Mouse (Mus musculus) heart, adult 18-20 months (tissue): Measurements from ENCODE around the gene Rreb1. TPM values are rescaled to one million over a fixed set of nuclear protein-coding genes. Genes with fewer than 3 reads are reported as not detected.
"Not testable (repeated sequence)": the region's sequence is repeated elsewhere in the genome, so short reads cannot be mapped to it uniquely, and the experiment has no call there.

ENCODE experiments used
- DNase-seq, 2 experiments: peaks; one replicate each; pipeline ENCODE4 v3.0.0; 2021 to 2022; ENCODE audit warnings: mixed read lengths in 1 of 2
- total RNA-seq, 2 experiments: library from RNA; stranded (reverse); gene quantifications; 2 replicates each; pipeline ENCODE4 v1.2.3; 2021

Gene Rreb1
- total RNA-seq, 2 experiments from 2014 or later, result 34.0 to 34.4 TPM

DNA sequence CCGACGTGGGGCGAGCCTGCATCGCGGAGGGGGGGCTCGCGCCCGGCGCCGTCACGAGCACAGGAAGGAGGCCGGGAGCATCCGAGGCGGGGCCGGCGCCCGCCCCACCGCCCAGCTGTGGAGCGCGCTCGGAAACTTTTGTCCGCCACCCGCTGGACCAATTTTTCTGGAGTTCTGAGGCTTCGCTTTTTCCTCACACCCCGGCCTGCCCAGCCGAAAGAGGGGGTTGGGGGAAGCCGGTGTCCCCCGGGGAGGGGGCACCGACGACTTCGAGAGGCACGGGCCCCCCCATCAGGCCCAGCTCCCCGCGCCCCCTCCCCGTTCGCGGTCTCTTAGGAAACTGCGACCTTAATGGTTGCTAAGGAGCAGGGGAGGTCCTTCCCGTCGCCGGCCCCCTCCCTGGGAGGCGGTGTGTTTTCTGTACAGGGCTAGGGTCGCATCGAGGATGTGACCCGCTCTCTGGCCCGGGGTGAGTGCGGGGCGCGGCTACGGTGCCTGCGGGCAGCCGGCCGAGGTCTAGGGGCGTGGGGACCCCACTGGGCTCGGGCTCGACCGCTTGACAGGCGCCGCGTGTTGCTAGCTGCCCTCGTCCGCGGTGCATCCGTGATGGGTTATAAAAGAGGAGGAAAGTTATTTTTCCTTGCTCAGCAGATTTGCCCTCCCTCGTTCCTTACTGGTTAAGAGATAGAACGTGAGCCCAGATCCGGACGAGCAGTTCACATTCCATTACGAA, 49.2 kb downstream of the Rreb1 start:
- DNase-seq, result peak; percentile 79 to 84

DNA sequence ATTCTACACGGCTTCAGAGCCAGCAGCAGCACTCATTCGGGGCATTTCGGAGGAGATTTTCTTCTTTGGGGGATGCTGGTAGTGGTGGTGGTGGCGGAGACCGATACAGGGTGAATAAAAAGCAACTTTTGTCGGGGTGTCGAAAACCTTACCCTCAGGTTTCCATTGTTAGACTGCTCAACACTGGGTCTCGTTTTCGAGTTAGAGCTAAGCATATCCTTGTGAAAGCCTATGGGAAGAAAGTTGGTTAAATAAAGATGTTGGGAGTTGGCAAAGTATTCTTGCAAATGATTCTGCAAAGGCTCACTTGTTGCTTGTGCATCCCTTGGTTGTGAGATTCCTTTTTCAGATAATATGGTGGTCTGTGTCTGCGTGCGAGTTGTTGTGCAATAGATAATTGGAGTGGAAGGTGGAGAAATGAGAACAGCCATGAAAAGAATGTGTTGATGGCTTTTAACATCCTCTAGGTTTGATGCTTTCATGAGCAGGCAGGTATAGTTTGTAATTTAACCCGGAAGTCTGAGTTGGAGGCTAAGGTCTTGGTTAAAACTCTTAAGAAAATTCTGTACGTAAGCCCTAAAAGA, 49.9 kb downstream of the Rreb1 start:
- DNase-seq, result no peak

DNA sequence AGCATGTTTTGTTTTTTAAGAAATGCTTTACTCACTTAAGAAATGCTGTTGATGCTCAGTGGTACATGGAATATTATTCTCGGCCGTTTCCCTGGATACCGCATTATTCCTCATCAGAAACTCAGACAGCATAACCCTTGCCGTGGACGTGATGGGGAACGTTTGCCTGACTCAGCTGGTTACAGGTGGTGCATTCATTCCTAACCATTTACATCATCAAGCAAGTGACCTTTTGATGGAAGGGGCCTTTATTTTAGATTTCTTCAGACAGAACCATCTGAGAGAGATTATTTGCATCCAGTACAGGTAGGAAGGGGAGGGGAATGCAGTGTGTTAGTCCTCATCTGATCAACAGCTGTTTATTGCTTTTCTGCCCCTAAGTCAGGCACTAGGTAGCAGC, 50.7 kb downstream of the Rreb1 start:
- DNase-seq, result no peak

DNA sequence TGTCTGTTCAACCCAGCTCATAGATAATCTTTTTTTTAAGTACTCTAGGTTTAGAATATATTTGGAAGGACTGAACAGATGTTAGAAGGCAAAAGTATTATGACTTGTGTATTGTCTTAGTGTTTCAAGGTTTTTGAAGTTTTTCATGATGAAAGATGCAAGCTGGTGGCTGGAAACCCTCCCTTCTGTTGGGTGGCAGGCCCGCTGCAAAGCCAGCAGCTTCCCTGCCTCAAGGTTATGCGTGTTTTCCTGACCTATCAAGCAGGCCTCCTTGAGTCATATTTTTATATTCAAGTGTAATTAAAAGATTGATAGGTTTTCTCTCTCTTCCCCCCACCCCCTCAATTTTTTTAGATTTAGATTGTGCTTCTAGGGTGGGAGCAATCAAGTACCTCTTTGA, 52.1 kb downstream of the Rreb1 start:
- no peak for DNase-seq

DNA sequence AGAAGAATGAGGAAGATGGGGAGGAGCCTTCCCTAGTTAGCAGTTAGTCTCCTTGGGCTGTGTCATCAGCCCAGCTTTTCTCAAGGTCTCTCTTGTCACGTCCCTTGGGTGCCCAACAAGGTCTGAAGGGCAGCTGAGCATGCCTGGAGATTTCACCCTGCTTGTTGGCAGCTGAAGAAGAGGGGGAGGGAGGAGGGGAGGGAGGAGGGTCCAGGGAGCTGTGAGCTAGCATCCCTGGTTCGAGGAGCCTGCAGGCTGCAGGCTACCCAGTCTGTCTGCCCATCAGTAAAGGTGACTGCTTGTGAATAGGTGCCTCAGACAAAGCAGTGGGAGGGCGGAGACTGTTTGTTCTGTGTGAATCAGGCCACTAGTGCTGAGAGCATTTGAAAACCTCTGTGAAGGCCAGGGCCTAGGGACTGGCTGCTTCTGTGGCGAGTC, 52.7 kb downstream of the Rreb1 start:
- no peak for DNase-seq

DNA sequence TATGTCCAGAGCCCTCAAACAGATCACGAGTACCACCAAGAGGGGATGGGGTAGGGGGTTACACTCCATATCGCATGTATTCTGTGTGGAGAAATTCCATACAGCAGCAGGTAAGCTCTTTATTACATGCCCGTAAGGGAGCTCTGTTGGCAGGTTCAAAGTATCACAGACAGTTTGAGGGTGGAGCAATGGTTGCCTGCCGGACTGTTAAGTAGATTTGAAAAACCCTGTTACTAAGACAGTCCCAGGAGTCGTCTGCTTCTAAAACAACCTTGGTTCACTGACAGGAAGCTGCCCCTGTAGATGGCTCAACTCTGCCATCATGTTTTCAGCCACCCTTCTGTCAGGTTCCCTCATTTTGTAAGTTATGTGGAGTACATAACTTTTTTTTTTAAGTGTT, 54.3 kb downstream of the Rreb1 start:
- no peak for DNase-seq

DNA sequence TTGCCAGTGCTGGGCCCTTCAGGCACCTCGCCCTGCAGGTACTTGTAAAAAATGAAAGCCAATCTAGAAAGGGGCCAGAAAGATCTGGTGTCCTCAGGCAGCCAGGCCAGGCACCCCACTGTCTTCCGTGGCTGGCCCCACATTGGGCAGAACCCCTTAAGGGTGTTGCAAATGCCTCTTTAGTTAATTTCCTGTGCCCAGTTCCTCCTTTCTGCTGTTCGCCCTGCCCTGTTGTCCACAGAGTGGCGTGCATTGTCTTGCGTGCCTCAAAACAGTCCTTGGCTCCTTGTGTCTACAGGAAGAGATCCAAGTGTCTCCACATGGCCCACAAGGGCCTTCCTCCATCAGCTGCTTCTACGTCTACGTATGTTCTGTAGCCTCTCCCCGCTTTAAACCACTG, 55.3 kb downstream of the Rreb1 start:
- DNase-seq, result peak; percentile 51 to 71

DNA sequence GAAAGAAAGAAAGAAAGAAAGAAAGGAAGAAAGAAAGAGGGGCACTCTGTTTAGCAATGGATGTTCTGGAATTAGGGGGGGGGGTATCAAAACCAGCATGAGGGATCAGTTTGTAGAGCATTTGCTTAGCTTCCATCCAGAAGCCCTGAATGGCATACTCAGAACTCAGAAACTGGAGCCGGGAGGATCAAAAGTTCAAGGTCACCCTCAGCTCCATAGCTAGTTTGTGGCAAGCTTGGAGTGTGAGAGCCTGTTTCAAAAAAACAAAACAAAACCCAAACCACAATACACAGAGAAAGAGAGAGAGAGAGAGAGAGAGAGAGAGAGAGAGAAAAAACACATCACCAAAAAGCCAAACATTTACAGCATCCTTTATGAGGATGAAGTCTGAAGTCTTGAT, 57.1 kb downstream of the Rreb1 start:
- DNase-seq, result no peak

DNA sequence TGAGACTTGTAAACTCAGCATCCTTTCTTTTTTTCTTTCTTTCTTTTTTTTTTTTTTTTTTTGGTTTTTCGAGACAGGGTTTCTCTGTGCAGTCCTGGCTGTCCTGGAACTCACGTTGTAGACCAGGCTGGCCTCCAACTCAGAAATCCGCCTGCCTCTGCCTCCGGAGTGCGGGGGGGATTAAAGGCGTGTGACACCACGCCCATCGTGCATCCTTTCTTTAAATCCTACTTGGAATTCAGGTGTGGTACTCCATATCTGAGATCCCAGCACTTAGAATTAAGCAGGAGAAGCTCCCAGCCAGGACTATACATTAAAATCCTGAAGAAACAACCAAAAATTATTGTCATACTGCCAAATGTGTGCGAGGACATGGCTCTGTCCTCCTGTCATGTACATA, 57.6 kb downstream of the Rreb1 start:
- not testable (repeated sequence) for DNase-seq

DNA sequence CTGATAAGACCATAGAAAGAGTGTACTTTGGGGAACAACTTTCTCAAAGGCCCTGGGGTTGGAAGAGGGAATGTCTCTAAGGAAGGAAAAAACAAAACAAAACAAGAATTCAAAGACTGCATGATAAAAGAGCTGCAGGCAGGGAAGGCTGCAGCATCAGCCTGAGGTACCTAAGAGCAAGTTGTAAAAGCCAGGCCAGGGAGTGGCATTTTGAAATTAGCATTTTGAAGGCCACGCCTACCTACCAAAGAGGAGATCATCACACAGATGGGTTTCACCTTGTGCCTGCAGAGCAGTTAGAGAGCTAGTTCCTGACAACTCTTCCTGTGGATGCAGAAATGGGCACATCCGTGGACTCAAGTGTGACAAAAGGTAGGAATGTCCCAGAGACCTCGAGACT, 59.2 kb downstream of the Rreb1 start:
- no peak for DNase-seq

DNA sequence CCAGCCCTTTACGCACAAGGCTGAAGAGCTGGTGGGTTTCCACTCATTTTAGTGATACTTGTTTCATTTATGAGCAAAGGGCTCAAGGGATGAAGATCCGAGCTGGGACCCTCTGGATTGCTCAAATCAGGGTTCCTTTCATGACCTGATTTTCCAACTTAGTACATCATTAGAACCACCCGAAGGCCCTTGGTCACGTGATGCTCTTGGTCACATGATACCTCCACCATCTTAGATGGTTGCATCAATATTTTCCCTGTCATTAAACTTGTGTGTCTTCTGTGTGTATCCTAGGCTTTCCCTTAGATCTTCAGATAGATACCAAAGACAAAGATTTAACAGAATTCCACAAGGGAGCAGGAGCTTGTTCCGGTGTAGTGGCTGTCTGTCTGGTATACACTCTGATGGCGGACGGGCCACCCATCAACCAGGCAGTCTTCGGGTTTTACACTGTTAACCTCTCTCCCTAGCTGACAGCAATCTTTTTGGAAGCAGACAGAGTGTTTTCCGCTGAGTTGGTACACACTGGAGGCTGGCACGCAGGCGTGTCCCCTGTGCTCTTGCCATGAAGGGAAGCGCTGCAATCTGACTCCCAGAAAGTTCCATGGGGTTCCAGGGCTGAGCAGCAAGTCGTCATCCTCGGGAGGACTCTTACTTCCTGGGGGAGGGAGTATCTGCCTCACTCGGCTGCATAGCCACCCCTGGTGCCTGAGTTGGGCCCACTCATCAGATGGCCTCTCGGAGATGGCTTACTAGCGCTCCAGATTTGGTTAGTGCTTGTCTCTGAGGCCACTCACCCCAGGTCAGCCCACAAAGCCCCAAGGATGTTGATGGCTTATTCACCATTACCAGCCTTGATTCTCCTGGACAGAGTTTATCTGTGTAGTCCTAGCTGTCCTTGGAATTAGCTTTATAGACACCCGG, 60.3 kb downstream of the Rreb1 start:
- no peak for DNase-seq

DNA sequence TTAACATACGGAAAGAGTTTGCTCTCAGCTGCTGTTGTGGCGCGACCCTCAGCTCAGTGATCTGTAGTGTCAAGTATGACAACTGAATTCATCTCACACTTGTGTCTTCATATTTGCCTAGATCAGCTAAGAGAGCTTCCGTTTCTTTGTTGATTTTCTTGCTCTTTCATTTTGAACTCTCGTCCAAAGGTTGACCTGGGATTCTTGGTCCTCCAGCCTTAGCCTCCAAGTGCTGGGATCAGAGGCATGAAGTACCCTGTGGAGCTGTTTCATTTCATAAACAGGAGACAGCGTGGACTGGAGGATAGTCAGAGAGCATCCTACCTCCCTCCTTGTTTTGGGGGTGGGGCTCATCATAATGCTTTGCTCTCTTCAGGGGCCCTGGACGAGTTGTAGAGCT, 65.0 kb downstream of the Rreb1 start:
- DNase-seq, result no peak

DNA sequence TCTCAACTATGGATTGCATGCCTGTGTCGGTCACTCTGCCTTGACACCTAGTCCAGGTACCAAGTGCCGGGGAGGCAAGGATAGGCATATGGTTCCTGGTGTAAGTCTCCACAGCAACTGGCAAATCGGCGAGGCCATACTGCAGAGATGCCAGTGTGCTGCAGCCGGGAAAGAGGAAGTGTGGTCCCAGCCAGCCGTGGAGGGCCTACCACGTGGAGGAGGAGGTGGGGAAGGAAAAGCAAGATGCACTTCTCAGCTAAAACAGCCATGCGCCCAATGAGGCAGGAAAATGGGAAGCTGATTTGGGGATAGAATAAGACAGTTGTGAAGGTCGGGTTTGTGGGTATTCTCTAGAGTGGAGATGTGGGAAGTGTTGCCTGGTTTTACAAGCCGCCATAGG, 65.6 kb downstream of the Rreb1 start:
- DNase-seq, result peak in 1 of 2 experiments; percentile 72

DNA sequence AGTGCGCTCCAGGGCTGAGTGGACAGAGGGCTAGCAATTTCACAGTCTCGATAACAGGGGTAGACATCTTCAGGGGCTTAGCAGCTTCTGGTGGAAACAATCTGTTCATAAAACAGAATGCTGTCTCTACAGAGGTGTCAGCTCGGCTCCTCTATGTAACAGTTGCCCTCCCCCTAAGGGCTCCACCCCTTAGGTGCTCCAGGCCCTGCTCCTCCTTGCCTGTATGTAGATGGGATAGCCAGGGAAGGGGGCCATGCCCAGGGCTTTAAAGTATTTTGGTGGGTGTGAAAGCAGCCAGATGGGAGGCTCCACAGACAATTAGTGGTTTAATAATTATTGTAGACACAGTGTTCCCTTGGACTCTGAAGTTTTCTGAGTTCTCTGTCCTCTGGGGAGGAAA, 67.0 kb downstream of the Rreb1 start:
- DNase-seq, result no peak

DNA sequence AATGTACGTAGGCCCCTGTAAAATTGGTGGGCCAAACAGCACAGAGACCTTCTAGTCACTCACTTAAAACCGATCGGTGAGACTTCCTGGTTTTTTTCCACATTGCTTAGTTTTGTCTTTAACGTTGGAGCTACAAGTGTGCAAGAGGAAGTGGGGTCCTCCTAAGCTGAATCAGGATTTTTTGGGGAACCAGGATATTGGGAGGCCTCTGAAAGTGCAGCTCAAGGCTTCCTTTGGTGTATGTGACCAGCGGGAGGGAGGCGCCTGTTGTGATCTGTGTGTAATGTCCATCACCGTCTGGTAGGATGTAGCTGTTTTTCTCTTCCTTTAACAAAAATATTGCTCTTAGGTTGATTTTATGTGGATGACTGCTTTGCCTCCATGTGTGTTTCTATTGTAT, 67.4 kb downstream of the Rreb1 start:
- DNase-seq, result peak in 1 of 2 experiments; percentile 55

DNA sequence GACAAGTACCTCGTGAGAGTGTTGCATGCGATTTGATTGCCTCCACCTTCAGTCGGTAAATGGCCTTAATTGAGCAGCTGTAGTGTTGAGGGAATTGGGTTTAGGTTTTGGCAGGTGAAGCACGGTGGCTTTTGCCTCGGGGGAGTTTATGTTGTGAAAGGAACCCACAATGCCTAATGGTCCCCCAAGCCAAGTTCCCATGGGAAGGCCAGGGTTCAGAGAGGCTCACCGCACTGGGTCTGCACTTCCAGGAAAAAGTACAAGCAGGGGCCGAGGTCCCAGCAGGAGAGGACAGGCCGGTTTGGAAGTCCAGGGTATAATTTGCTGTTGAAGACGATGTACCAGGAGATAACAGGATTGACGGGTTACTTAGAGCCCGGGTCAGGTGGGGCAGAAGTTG, 68.3 kb downstream of the Rreb1 start:
- no peak for DNase-seq

DNA sequence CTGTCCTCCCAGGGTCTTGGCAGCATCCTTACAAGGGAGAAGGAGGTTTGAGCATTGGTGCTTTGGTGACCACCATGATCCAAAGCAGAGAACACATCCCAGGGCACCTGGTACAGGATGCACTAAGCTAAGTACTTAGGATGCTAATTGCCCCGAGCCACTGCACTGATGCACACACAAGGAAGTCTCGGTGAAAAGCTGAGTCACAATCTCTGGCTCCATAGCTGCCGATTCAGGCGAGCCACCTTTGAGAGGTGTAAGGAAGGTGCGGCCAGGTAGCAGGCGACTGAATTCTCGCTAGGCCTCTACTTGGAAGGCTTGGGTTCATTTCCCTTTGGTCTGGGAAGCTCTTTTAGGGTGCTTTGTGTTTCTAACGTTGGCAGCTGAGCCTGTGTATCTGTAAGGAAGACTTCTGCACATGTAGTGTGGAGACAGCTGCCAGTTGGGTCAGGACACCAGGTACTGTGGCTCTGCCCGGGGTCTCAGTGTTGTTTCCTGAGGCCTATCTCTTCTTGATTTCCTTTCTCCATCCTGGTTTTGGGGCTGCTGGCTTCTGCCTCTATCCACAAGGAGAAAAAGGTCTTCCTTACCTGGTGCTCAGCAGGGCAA, 68.9 kb downstream of the Rreb1 start:
- no peak for DNase-seq

DNA sequence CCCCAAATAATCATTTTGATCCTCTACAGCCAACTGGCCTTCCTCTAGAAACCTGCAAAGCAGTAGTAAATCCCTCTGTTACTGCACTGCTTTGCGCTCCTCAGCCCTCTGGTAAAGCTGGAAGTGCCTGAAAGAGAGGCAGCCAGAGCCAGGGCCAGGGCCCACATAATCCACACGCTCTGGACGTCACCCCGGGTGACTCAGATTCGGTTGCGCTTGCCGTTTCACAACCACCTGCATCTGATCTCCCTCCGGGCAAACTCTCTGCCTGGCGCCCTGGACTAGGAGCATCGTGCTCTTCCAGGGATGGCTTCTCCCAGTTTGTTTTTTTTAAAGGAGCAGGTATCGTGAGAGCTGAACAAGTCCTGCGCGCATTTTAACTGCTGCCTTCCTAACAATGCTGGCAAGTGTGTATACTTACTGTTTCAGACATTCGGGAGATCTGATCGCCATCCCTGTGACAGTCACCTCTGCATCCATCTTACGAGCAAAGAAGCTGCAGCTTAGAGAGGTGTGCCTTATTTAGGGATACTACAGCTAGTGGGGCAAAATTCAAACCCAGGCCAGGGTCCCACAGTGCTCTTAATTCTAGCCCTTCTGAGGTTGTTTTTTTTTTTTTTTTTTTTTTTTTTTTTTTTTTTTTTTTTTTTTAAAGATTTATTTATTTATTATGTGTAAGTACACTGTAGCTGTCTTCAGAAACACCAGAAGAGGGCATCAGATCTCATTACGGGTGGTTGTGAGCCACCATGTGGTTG, 69.6 kb downstream of the Rreb1 start:
- peak; percentile 62 to 65 for DNase-seq

DNA sequence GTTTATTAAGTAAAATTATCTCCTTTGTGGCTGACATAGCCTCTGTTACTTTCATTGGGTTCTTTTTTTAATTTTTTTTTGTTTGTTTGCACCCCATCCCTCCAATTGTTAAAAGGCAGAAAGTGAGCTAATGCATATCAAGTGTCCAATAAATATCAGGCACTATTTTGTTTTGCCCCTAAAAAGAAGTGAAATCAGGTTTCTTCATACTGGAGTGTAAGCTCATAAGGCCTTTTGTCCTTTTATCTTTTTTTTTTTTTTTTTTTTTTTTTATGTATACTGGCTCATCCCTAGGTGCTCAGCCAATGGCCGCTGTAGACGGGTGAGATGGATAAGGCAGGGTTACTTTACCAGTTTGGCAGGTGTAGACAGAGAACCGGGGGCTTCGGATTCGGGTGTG, 70.2 kb downstream of the Rreb1 start:
- no peak for DNase-seq

DNA sequence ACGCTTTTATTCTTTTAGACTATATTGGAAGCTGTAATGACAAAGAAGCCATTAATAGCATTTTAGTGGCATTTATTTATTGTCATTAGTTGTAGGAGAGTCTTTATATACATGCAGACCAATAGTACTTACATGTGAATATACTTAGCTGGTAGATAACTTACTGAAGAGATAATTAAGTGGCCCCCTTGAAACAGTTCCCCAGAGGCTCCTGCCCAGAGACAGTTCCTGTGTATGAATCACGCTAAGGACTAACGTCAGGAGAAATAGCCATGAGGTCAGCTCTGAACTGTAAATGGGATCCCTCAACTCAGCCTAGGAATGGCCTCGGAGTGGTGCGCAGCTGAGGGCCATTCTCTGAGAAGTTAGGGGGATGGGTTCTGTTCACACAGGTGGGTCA, 73.4 kb downstream of the Rreb1 start:
- DNase-seq, result no peak

DNA sequence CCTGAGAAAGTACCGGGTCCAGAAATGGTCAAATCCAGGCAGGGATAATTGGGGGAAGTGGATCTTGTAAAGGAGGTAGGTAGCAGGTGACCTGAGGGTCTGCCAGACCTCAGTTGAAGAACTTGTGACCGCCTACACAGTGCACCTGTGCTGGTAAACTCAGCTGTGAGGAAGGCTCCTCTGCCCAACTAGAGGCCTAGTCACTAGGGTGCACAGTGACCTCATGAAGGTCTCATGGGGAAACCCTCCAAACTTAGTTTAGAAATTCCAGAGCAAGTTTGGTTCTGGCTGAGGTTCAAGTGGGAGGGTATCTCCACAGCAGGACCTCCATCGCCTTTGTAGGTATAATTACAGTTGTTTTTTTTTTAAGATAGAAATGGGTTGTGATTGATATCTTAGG, 74.7 kb downstream of the Rreb1 start:
- DNase-seq, result no peak

DNA sequence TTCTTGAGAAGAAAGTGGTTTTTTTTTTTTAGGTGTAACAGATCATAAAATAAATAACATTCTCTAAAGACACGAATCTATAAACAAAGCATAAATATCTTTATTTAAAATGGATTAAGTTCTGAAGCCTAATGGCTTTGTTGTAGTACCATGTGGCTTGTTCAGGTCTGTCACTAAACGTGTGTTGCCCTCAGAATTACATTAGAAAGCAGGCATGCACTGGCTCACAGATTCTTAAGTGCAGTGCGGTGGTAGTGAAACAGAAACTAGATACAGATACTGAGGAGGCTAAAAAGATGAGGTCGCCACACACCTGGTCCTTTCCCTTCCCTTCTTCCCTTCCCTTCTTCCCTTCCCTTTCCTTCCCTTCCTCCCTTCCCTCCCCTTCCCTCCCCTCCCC, 75.2 kb downstream of the Rreb1 start:
- DNase-seq, result no peak
